Mouse (Mus musculus): ENCODE measurements at regions not wholly inside any gene's neighbourhood (a gene's known extent, or its start where the extent isn't known, plus 50 kb on each side); places are given as distances from the start of the nearest gene placed in this dataset.

DNA sequence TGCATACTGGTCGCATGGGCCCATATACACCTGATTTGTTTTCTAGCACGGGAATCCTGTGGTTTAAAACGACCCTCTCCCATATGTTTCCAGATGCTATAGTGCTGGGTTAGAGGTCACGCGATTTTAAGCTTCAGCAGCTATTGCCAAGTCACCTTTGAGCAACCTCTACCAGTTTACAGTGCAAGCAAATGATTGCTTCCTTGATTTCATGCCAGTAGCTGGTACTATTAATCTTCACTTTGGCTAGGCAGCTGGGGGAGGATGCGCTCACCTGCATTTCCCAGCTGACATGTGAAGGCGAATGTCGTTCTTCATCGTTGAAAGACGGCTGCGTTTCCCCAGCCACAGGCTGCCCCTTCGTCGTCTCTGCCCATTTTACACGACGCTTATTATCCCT lies 254.2 kb downstream of the Uaca start:
- Histone ChIP-seq H3K4me3 (ENCODE audit: low read depth, low read length) (no peak overlapping the region), H3K9ac (replicated peaks; ENCODE audit: low read depth, low read length) (no peak overlapping the region), H3K9me3 (ENCODE audit: control insufficient read depth, low read length) (no peaks in the 10 kb centered on the region), H3K27ac (ENCODE audit: low read depth, low read length) (no peak overlapping the region), H3K4me1 (ENCODE audit: control insufficient read depth, insufficient read depth, low read length) (no peaks in the 10 kb centered on the region), H3K36me3 (ENCODE audit: control insufficient read depth, insufficient read depth, low read length) (no peaks in the 10 kb centered on the region), H3K27me3 (ENCODE audit: control insufficient read depth, insufficient read depth, low read length) (no peaks in the 10 kb centered on the region), H3K4me2 (ENCODE audit: low read depth, low read length) (no peak overlapping the region)
- ATAC-seq (ENCODE audit: low read depth), result no peak
- 48% methylated on average over 15 of the region's 15 CpGs for WGBS

DNA sequence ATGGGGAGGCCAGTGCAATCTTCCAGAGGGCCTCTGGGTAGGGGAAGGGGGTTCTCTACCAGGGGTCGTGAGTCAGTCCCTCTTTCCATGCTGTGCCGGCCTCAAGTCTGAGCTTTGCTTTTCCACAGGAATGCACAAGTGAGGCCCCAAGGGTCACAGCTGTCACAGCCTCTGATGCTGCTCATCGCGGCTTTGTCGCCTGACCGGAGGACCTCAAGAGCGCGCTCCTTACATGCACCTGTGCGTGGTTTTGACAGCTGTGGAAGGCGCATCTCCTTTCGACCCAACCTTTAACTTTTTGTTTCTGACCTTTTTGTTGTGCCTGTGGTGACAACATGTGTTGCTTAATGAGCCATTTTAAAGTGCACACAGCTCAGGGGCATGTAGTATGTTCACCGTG lies 258.3 kb downstream of the Uaca start:
- Histone ChIP-seq H3K36me3 (ENCODE audit: control insufficient read depth, insufficient read depth, low read length) (no peaks in the 10 kb centered on the region), H3K4me3 (ENCODE audit: low read depth, low read length) (no peak overlapping the region), H3K9ac (replicated peaks; ENCODE audit: low read depth, low read length) (no peak overlapping the region), H3K27me3 (ENCODE audit: control insufficient read depth, insufficient read depth, low read length) (no peaks in the 10 kb centered on the region), H3K4me1 (ENCODE audit: control insufficient read depth, insufficient read depth, low read length) (peaks cover 3% of the 10 kb centered on the region; the same call in 1 of the 2 replicates), H3K9me3 (ENCODE audit: control insufficient read depth, low read length) (no peaks in the 10 kb centered on the region), H3K27ac (ENCODE audit: low read depth, low read length) (no peak overlapping the region), H3K4me2 (ENCODE audit: low read depth, low read length) (no peak overlapping the region)
- 86% methylated on average over 12 of the region's 12 CpGs for WGBS
- ATAC-seq (ENCODE audit: low read depth), result no peak

DNA sequence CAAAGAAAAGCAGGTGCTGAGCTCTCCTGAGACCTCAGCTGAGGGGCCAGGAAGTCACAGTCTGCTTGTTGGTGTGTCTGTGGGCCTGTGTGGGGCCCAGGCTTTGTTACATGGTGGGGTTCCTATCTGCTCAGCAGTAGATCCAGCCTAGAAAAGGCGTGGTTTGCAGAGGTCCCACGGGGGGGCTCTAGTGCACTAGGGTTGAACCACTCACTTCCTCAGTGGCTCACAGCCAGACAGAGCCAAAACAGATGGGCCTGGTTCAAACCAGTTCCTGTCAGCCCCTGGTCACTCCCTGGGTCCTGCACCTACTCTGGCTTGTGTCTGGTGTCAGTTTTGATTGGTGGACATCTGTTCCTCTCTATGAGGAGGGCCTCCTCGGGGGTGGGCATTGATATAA lies 260.1 kb downstream of the Uaca start:
- no peaks in the 10 kb centered on the region for H3K9me3 ChIP-seq (ENCODE audit: control insufficient read depth, low read length)
- 32% methylated on average over 3 of the region's 3 CpGs for WGBS
- ATAC-seq (ENCODE audit: low read depth), result no peak

DNA sequence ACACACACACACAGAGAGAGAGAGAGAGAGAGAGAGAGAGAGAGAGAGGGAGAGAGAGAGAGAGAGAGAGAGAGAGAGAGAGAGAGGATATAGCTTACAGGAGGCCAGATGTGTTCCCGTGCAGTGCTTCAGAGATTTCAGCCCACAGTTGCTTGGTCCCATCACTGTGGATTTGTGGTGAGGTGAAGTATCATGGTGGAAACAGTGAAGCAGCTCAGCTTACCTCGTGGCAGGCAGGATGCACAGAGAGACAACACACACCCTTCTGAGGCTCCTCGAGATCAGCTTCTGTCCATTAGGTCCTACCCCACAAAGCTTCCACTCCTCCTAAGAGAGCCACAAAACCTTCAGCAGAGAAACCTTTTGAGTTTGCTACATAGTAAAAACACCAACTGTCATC lies 261.1 kb downstream of the Uaca start:
- 81% methylated on average over 3 of the region's 3 CpGs for WGBS
- Histone ChIP-seq H3K4me1 (ENCODE audit: control insufficient read depth, insufficient read depth, low read length) (peaks cover 3% of the 10 kb centered on the region; the same call in 1 of the 2 replicates), H3K4me3 (ENCODE audit: low read depth, low read length) (no peak overlapping the region), H3K9ac (replicated peaks; ENCODE audit: low read depth, low read length) (no peak overlapping the region), H3K27me3 (ENCODE audit: control insufficient read depth, insufficient read depth, low read length) (peaks cover 3% of the 10 kb centered on the region; the same call in 1 of the 2 replicates), H3K9me3 (ENCODE audit: control insufficient read depth, low read length) (no peaks in the 10 kb centered on the region), H3K36me3 (ENCODE audit: control insufficient read depth, insufficient read depth, low read length) (no peaks in the 10 kb centered on the region), H3K27ac (ENCODE audit: low read depth, low read length) (no peak overlapping the region), H3K4me2 (ENCODE audit: low read depth, low read length) (no peak overlapping the region)
- ATAC-seq (ENCODE audit: low read depth), result no peak

More for the DNA sequence above, 260.1 kb downstream of the Uaca start:
- Histone ChIP-seq H3K4me2 (ENCODE audit: low read depth, low read length) (no peak overlapping the region), H3K36me3 (ENCODE audit: control insufficient read depth, insufficient read depth, low read length) (no peaks in the 10 kb centered on the region), H3K4me3 (ENCODE audit: low read depth, low read length) (no peak overlapping the region), H3K4me1 (ENCODE audit: control insufficient read depth, insufficient read depth, low read length) (peaks cover 3% of the 10 kb centered on the region; the same call in 1 of the 2 replicates), H3K27me3 (ENCODE audit: control insufficient read depth, insufficient read depth, low read length) (peaks cover 3% of the 10 kb centered on the region; the same call in 1 of the 2 replicates), H3K9ac (replicated peaks; ENCODE audit: low read depth, low read length) (no peak overlapping the region), H3K27ac (ENCODE audit: low read depth, low read length) (no peak overlapping the region)

DNA sequence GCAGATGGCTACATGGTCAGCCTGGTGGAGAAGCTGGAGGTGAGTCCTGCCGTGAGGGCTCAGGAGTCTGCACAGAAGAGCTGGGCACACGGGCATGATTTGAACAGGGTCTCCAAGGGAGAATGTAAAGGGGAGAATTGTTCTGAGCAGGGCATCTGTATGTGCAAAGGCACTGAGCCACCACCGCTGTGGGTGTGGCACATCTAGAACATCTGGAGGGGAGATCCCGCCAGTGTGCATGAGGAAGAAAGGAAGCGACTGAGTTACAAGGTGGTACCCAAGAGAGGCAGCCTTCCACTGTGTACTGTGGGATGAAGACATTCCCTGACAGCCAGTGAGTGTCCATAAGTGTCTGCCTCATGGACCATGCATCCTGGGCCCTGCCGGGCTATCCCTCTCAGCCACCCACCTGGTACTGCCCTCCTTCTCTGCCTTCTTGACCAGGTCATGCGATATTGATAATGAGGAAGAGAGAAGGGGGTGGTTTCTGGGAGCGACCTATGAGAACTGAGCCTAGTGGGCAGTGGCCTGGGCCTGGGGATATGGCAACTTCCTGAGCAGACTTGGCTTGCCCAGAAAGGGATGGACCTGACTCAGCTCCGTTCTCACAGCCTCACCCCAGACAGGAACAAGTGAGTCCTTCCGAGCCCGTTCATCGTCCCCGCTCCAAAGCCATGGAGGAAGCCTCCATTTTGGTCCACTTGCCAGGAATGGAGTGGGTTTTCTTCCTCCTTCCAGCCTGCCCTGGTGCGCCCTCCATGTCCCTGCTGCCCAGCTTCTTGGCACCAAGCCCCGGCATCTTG lies 261.8 kb downstream of the Uaca start:
- H3K27ac ChIP-seq (ENCODE audit: low read depth, low read length), result no peak overlapping the region
- WGBS, result 91% methylated on average over 15 of the region's 15 CpGs
- peaks cover 3% of the 10 kb centered on the region; the same call in 1 of the 2 replicates for H3K4me1 ChIP-seq (ENCODE audit: control insufficient read depth, insufficient read depth, low read length)
- H3K36me3 ChIP-seq (ENCODE audit: control insufficient read depth, insufficient read depth, low read length), result no peaks in the 10 kb centered on the region
- no peaks in the 10 kb centered on the region for H3K9me3 ChIP-seq (ENCODE audit: control insufficient read depth, low read length)
- no peak overlapping the region for H3K9ac ChIP-seq (replicated peaks; ENCODE audit: low read depth, low read length)
- no peak for ATAC-seq (ENCODE audit: low read depth)
- H3K4me3 ChIP-seq (ENCODE audit: low read depth, low read length), result no peak overlapping the region
- H3K4me2 ChIP-seq (ENCODE audit: low read depth, low read length), result no peak overlapping the region
- H3K27me3 ChIP-seq (ENCODE audit: control insufficient read depth, insufficient read depth, low read length), result peaks cover 3% of the 10 kb centered on the region; the same call in 1 of the 2 replicates

DNA sequence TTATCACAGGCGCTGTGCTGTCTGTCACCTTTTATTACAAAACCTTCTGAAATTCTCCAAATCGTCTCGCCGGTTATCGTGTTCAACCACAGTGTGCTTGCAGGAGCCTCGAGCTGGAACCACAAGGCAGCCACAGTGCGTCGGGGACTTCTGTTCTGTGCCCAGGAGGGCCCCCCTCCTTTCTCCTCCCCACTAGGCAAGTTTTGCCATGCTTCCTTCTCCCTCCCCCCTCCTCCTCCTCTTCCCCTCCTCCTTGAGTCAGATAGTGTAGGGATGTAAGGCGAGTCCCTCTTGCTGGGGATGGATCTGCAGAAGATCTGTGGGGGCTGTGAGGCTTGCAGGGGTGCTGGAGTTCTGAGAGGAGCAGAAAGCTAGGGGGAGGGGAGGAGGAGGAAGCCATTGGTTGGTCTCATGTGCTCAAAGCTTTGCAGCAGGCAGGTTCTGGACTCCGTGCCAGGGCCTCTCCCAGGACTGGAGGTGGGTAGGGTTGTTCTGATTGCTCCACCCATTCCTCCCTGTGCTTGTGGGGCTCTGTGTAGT lies 262.5 kb downstream of the Uaca start:
- no peaks in the 10 kb centered on the region for H3K9me3 ChIP-seq (ENCODE audit: control insufficient read depth, low read length)
- WGBS, result 57% methylated on average over 10 of the region's 10 CpGs
- peaks cover 3% of the 10 kb centered on the region; the same call in 1 of the 2 replicates for H3K27me3 ChIP-seq (ENCODE audit: control insufficient read depth, insufficient read depth, low read length)
- ATAC-seq (ENCODE audit: low read depth), result no peak
- no peak overlapping the region for H3K9ac ChIP-seq (replicated peaks; ENCODE audit: low read depth, low read length)
- H3K4me3 ChIP-seq (ENCODE audit: low read depth, low read length), result no peak overlapping the region
- H3K27ac ChIP-seq (ENCODE audit: low read depth, low read length), result no peak overlapping the region
- H3K36me3 ChIP-seq (ENCODE audit: control insufficient read depth, insufficient read depth, low read length), result no peaks in the 10 kb centered on the region
- peaks cover 3% of the 10 kb centered on the region; the same call in 1 of the 2 replicates for H3K4me1 ChIP-seq (ENCODE audit: control insufficient read depth, insufficient read depth, low read length)
- H3K4me2 ChIP-seq (ENCODE audit: low read depth, low read length), result no peak overlapping the region

DNA sequence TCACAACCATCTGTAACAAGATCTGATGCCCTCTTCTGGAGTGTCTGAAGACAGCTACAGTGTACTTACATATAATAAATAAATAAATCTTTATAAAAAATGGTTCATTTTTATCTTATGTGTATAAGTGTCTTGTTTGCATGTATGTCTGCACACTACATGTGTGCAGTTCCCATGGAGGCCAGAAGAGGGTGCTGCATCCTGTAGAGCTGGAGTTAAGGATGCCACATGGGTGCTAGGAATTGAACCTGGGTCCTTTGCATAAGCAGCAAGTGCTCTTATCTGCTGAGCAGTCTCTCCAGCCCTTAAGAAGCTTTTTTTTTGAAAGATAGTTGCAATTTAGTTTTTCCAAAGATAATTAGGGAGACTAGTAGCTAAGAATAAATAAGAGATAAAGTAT lies 264.9 kb downstream of the Uaca start:
- H3K4me3 ChIP-seq (ENCODE audit: low read depth, low read length), result no peak overlapping the region
- no peak overlapping the region for H3K4me2 ChIP-seq (ENCODE audit: low read depth, low read length)

DNA sequence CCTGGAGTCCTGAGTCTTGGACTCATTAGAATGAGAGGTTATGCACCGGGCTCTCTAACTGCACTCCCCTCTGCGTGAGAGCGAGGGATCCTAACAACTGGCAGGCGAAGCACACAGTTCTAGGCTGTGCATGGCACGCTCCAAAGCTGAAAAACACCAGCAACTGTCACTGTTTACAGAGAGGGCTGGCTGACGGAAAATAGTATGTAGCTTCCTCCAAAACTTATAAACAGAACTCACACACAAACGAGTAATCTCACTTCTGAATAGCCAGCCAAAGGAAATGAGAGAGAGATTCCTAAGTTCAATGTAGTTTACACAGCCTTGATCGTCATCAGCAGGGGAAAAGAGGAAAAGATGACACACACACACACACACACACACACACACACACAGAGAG lies 266.6 kb downstream of the Uaca start:
- H3K4me3 ChIP-seq (ENCODE audit: low read depth, low read length), result no peak overlapping the region

More for the DNA sequence above, 264.9 kb downstream of the Uaca start:
- H3K9me3 ChIP-seq (ENCODE audit: control insufficient read depth, low read length), result no peaks in the 10 kb centered on the region
- peaks cover 3% of the 10 kb centered on the region; the same call in 1 of the 2 replicates for H3K4me1 ChIP-seq (ENCODE audit: control insufficient read depth, insufficient read depth, low read length)
- H3K9ac ChIP-seq (replicated peaks; ENCODE audit: low read depth, low read length), result no peak overlapping the region
- H3K27me3 ChIP-seq (ENCODE audit: control insufficient read depth, insufficient read depth, low read length), result peaks cover 3% of the 10 kb centered on the region; the same call in 1 of the 2 replicates
- H3K27ac ChIP-seq (ENCODE audit: low read depth, low read length), result no peak overlapping the region
- ATAC-seq (ENCODE audit: low read depth), result no peak
- no peaks in the 10 kb centered on the region for H3K36me3 ChIP-seq (ENCODE audit: control insufficient read depth, insufficient read depth, low read length)

DNA sequence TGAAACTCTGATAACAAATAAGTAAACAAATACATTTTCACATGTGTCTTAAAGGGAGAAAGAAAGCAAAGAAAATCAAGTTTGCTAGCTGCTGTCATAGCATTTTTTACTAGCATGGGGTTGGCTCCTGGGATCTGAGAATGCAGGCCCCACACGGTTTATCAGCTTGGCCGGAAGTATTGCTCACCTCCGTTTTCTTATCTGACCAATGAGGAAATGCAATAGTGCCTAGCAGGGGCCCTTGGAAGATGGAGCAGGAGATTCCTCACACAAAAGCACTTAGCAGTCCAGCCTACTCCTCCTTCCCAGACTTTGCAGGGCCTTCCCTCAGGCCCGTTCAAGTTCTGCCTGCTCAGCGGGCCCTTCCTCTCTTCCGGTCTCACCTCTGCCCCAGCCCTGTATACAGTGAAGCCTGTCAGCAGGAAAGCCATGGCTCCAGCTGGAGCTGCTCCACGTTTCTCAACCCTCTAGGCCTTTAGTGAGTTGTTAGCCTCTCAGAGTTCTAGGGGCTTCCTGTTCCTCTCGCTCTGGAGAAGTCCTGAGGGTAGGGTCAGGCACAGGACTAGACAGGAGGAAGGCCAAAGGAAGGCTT lies 270.5 kb downstream of the Uaca start:
- WGBS, result 68% methylated on average over 8 of the region's 8 CpGs
- Histone ChIP-seq H3K4me3 (ENCODE audit: low read depth, low read length) (no peak overlapping the region), H3K9ac (replicated peaks; ENCODE audit: low read depth, low read length) (no peak overlapping the region), H3K9me3 (ENCODE audit: control insufficient read depth, low read length) (no peaks in the 10 kb centered on the region), H3K27ac (ENCODE audit: low read depth, low read length) (no peak overlapping the region), H3K4me2 (ENCODE audit: low read depth, low read length) (no peak overlapping the region), H3K36me3 (ENCODE audit: control insufficient read depth, insufficient read depth, low read length) (no peaks in the 10 kb centered on the region), H3K4me1 (ENCODE audit: control insufficient read depth, insufficient read depth, low read length) (0 out of 2 replicates have a peak, but pooled peaks cover 1% of the 10 kb centered on the region), H3K27me3 (ENCODE audit: control insufficient read depth, insufficient read depth, low read length) (no peaks in the 10 kb centered on the region)
- ATAC-seq (ENCODE audit: low read depth), result no peak

More for the DNA sequence above, 266.6 kb downstream of the Uaca start:
- Histone ChIP-seq H3K27me3 (ENCODE audit: control insufficient read depth, insufficient read depth, low read length) (peaks cover 3% of the 10 kb centered on the region; the same call in 1 of the 2 replicates), H3K27ac (ENCODE audit: low read depth, low read length) (no peak overlapping the region), H3K9ac (replicated peaks; ENCODE audit: low read depth, low read length) (no peak overlapping the region), H3K36me3 (ENCODE audit: control insufficient read depth, insufficient read depth, low read length) (no peaks in the 10 kb centered on the region), H3K4me2 (ENCODE audit: low read depth, low read length) (no peak overlapping the region), H3K4me1 (ENCODE audit: control insufficient read depth, insufficient read depth, low read length) (peaks cover 3% of the 10 kb centered on the region; the same call in 1 of the 2 replicates), H3K9me3 (ENCODE audit: control insufficient read depth, low read length) (no peaks in the 10 kb centered on the region)
- ATAC-seq (ENCODE audit: low read depth), result no peak
- 85% methylated on average over 8 of the region's 8 CpGs for WGBS

Measured in neural tube, embryonic 14.5 days (tissue).